Mouse (Mus musculus) limb, embryonic 12.5 days (tissue): ENCODE measurements around the gene Sapcd1. TPM values are rescaled to one million over a fixed set of nuclear protein-coding genes. Genes with fewer than 3 reads are reported as not detected.
A peak's percentile ranks its signal among the peaks of the same experiment; 100 is the strongest.
"Not testable (repeated sequence)": the region's sequence is repeated elsewhere in the genome, so short reads cannot be mapped to it uniquely, and the experiment has no call there.

Experiments
- ATAC-seq: fragments of 200-750 bp; cut with Nextera tagmentation; 2 replicates; pipeline ENCODE4 v1.8.0; 2017; ENCODE audit warnings: low read depth, moderate TSS enrichment; ENCODE audit not compliant: insufficient number of reproducible peaks, insufficient read depth, low FRiP score, low TSS enrichment
- H3K27ac ChIP-seq: fragments of 300-500 bp; sonication (generic); 2 replicates; pipeline ENCODE4 v1.5.1; 2016; ENCODE audit warnings: mild to moderate bottlenecking, moderate library complexity
- H3K27me3 ChIP-seq: fragments of 300-500 bp; sonication (generic); 2 replicates; pipeline ENCODE4 v1.6.1; 2016; ENCODE audit warnings: mild to moderate bottlenecking, moderate library complexity
- H3K36me3 ChIP-seq: fragments of 300-500 bp; sonication (generic); 2 replicates; pipeline ENCODE4 v1.6.1; 2016; ENCODE audit warnings: mild to moderate bottlenecking, moderate library complexity
- H3K4me1 ChIP-seq: fragments of 300-500 bp; sonication (generic); replicated peaks from 2 replicates; pipeline ENCODE4 v1.6.1; 2016
- H3K4me2 ChIP-seq: fragments of 300-500 bp; sonication (generic); 2 replicates; pipeline ENCODE4 v1.6.1; 2016; ENCODE audit warnings: mild to moderate bottlenecking, moderate library complexity
- H3K4me3 ChIP-seq: fragments of 300-500 bp; sonication (generic); replicated peaks from 2 replicates; pipeline ENCODE4 v1.5.1; 2016; ENCODE audit warnings: mild to moderate bottlenecking
- H3K9ac ChIP-seq: fragments of 300-500 bp; sonication (generic); replicated peaks from 2 replicates; pipeline ENCODE4 v1.6.1; 2016; ENCODE audit warnings: mild to moderate bottlenecking, moderate library complexity
- H3K9me3 ChIP-seq: fragments of 300-500 bp; sonication (generic); 2 replicates; pipeline ENCODE4 v1.6.1; 2016; ENCODE audit warnings: mild to moderate bottlenecking, moderate library complexity
- WGBS: fragments of 180-500 bp; shearing (Covaris S2); methylation state at CpG from one replicate; pipeline ENCODE4 v1.1.7; 2016; 5-methylcytosine and 5-hydroxymethylcytosine counted together
- polyA plus RNA-seq: library from polyadenylated mRNA; unstranded; fragments of >200 nt; fragmentation: Nextera tagmentation; extraction: Ambion mirVana; gene quantifications from 2 replicates; pipeline ENCODE4 v1.2.1, GENCODE M21; 2016

Gene Sapcd1
- polyA plus RNA-seq, 1 experiment from 2014 or later: 3.2 TPM

DNA sequence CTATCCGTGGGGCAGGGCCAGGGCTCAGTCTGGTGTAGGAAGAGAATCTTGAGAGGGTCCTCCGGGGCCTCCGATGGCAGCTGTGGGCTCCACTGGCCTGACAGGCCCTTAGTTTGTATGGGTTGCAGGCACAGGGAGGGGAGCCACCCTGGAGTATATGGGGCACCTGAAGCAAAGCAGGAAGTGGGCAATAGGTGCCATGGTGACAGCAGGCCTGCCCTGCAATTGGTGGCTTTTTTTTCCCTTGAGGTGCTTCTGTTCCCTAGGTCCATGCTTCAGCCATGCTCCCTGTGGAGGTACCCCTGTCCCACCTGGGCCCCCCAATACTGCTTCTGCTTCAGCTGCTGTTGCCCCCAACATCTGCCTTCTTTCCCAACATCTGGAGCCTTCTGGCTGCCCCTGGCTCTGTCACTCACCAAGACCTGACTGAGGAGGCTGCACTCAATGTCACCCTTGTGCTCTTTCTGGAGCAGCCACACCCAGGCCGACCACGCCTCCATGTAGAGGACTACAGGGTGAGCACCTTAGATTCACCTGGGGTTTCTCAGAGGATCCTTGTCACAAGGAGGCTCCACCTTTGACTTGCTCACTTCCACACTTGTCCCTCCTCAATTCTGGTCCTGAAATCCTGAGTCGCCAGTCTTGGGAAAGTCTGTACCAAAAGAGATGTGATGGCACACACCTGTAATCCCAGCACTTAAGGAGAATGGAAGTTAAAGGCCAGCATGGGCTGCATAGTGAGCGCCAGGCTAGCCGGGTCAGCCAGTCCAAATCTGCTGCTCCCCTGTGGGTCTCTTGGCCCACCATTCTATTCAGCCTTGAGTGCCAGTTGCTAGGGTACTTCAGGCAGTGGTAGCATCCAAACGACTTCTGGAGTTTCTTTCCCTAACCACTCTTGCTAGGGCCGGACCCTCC lies 10.8 kb downstream of the Sapcd1 start:
- Histone ChIP-seq H3K9me3 (no peaks in the 10 kb centered on the region), H3K36me3 (peaks cover 52% of the 10 kb centered on the region), H3K27me3 (no peaks in the 10 kb centered on the region), H3K4me3 (no peak overlapping the region), H3K4me1 (peaks cover 9% of the 10 kb centered on the region), H3K4me2 (no peak overlapping the region), H3K27ac (no peak overlapping the region), H3K9ac (no peak overlapping the region)
- ATAC-seq: no peak
- 81% methylated on average over 10 of the region's 10 CpGs for WGBS

DNA sequence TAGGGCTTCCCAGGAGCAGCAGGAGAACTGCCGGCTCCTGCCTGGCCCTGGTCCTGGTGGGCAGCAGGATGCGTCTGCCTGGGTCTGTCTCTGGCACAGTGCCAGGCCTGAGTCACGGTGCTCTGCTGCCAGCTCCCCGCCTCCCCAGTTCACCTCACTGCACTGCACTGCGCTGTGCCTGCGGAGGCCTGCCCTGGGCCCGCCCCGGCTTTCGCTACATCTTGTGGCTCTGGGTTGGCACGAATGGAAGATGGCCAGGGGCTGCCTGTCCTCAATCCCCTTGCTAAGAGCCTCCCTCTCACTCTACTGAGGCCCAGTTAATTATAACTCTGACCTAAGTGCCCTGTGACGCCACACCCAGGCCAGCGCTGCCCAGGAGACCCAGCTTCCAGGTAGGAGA lies 11.4 kb downstream of the Sapcd1 start, which contains the start of gene Vwa7:
Vwa7 (plus strand) TSS at position 204 of the 400 bp plus-strand sequence.
- H3K4me3 ChIP-seq: no peak within 1 kb of the TSS
- H3K36me3 ChIP-seq: peaks cover 59% of the 10 kb centered on the region
- 74% methylated on average over 12 of the region's 12 CpGs for WGBS
- no peak for ATAC-seq
- H3K4me2 ChIP-seq: no peak within 1 kb of the TSS
- peaks cover 6% of the 10 kb centered on the region for H3K4me1 ChIP-seq
- H3K9me3 ChIP-seq: no peaks in the 10 kb centered on the region
- H3K27me3 ChIP-seq: no peaks in the 10 kb centered on the region
- H3K27ac ChIP-seq: no peak within 1 kb of the TSS
- H3K9ac ChIP-seq: no peak within 1 kb of the TSS

DNA sequence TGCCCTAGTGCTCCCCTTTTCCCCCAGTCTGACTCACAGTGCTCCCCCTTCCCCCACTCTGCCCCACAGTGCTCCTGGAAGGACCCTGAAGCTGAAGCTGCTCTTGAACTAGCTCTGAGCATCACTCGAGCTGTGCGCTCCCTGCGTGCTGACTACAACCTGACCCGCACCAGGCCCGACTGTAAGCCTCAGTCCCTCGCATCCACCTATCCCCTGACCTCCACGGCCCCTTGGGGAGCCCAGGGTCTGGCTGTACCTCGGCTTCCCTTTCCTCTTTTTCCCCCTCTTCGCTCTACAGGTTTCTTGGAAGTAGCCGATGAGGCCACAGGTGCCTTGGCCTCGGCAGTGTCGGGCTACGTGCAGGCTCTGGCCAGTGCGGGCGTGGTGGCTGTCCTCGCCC lies 12.5 kb downstream of the Sapcd1 start:
- H3K9me3 ChIP-seq: no peaks in the 10 kb centered on the region
- peaks cover 70% of the 10 kb centered on the region for H3K36me3 ChIP-seq
- no peaks in the 10 kb centered on the region for H3K4me1 ChIP-seq
- H3K27ac ChIP-seq: no peak overlapping the region
- H3K4me2 ChIP-seq: no peak overlapping the region
- no peaks in the 10 kb centered on the region for H3K27me3 ChIP-seq
- H3K9ac ChIP-seq: no peak overlapping the region
- ATAC-seq: no peak
- 93% methylated on average over 16 of the region's 16 CpGs for WGBS
- H3K4me3 ChIP-seq: no peak overlapping the region

DNA sequence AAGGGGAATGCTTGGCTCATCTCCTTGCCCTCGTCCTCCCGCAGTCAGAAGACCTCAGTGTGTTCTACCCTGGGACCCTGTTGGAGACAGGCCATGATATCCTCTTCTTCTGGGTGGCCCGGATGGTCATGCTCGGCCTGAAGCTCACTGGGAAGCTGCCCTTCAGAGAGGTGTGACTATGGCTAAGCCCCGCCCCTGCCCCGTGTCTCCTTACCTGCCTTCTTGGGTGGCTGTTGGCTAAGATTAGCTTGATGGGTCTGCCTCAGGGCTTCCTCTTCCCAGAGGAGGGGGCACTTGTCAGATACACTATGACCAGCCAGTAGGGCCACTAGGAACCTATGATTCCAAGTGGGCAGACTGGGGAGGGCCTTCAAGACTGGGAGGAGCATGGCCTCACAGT lies 14.6 kb downstream of the Sapcd1 start:
- ATAC-seq: no peak
- no peak overlapping the region for H3K4me3 ChIP-seq
- WGBS: 85% methylated on average over 6 of the region's 6 CpGs
- H3K27ac ChIP-seq: no peak overlapping the region
- peaks cover 91% of the 10 kb centered on the region for H3K36me3 ChIP-seq
- H3K27me3 ChIP-seq: no peaks in the 10 kb centered on the region
- H3K4me2 ChIP-seq: no peak overlapping the region
- no peak overlapping the region for H3K9ac ChIP-seq
- no peaks in the 10 kb centered on the region for H3K4me1 ChIP-seq
- no peaks in the 10 kb centered on the region for H3K9me3 ChIP-seq

DNA sequence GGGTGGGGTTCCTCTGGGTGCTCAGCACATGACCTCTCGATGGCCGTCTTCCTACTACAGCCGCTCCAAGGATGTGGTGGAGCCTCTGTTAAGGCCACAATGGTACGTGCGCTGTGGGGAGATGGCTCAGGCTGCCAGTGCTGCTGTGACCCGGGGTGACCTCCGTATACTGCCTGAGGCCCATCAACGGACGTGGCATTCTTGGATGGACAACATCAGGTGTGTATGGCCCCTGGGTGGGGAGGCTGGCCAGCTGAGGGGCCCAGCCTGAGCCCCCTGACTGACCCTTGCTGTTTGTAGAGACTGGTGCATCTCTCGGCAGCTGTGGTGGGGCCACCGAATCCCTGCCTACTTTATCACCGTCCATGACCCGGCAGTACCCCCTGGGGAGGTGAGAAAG lies 15.4 kb downstream of the Sapcd1 start:
- no peaks in the 10 kb centered on the region for H3K4me1 ChIP-seq
- ATAC-seq: no peak
- H3K4me2 ChIP-seq: no peak overlapping the region
- no peak overlapping the region for H3K9ac ChIP-seq
- H3K27ac ChIP-seq: no peak overlapping the region
- 84% methylated on average over 13 of the region's 13 CpGs for WGBS
- no peaks in the 10 kb centered on the region for H3K27me3 ChIP-seq
- H3K9me3 ChIP-seq: no peaks in the 10 kb centered on the region
- H3K4me3 ChIP-seq: no peak overlapping the region
- peaks cover 99% of the 10 kb centered on the region for H3K36me3 ChIP-seq

DNA sequence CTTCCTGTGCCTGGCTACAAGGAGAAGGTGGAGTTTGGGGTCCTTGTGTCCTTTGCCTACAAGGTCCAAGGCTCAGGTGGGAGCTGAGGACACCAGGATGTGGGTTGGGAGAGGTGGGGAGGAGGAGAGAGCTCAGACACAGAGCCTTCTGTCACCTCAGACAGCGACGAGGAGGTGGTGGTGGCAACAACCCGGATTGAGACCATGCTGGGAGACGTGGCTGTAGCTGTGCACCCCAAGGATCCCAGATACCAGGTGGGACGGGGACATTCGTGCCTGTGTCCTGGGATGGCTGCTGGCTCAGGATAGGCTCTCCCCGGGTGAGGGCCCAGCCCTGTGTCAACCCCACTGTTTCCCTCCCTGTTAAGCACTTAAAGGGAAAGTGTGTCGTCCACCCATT lies 16.4 kb downstream of the Sapcd1 start:
- ATAC-seq: no peak
- Histone ChIP-seq H3K27ac (no peak overlapping the region), H3K4me3 (no peak overlapping the region), H3K4me2 (no peak overlapping the region), H3K4me1 (no peaks in the 10 kb centered on the region), H3K9me3 (no peaks in the 10 kb centered on the region), H3K9ac (0 out of 2 replicates have a peak overlapping the region, but pooled peaks have one; percentile 8), H3K36me3 (peaks cover 100% of the 10 kb centered on the region), H3K27me3 (no peaks in the 10 kb centered on the region)
- WGBS: 91% methylated on average over 8 of the region's 8 CpGs

DNA sequence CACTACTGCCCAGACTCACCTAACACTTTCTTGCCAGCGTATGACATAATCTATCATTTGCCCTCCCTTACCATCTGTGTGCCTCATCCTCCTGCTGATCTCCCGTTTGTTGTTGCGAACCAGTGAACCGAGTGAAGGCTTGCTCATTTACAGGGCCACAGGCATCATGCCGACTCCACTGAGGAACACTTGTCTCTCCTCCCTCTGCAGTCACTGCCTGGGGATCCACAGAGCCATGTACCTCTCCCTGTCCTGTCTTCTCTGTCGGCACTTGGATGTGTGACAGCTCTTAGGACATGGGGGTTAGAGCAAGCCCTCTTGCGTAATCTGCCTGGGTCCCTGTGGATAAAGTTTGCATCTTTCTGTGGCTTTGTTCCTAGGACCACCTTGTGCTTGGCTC lies 18.2 kb downstream of the Sapcd1 start:
- no peaks in the 10 kb centered on the region for H3K9me3 ChIP-seq

DNA sequence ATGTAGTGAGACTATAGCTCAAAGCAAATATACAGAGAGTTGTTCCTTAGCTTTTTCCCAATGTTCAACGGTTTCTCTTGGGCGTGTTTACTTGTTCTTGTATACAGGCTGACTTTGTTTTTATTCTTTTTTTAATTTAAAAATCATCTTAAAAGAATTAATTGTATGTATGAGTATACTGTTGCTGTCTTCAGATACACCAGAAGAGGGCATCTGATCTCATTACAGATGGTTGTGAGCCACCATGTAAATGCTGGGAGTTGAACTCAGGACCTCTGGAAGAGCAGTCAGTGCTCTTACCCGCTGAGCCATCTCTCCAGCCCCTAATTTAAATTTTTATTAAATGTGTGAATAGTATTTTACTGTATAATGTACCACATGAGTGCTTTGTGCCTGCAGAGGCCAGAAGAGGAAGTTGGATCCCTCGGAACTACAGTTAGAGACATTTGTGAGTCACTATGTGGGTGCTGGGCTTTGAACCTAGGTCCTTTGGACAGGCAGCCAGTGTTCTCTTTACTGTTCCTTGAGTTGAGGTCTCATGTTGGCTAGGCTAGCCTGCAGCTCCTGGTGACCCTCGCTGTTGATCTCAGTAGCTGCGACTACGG lies 20.3 kb downstream of the Sapcd1 start:
- Histone ChIP-seq H3K4me2 (no peak overlapping the region), H3K27me3 (no peaks in the 10 kb centered on the region), H3K4me3 (no peak overlapping the region), H3K36me3 (peaks cover 86% of the 10 kb centered on the region), H3K9me3 (no peaks in the 10 kb centered on the region), H3K4me1 (peaks cover 11% of the 10 kb centered on the region), H3K27ac (no peak overlapping the region), H3K9ac (no peak overlapping the region)
- 95% methylated on average over 7 of the region's 7 CpGs for WGBS
- ATAC-seq: no peak

More for the DNA sequence above, 18.2 kb downstream of the Sapcd1 start:
- H3K4me3 ChIP-seq: no peak overlapping the region
- H3K4me1 ChIP-seq: no peaks in the 10 kb centered on the region
- H3K27ac ChIP-seq: no peak overlapping the region
- no peak overlapping the region for H3K9ac ChIP-seq
- no peak for ATAC-seq
- H3K4me2 ChIP-seq: no peak overlapping the region
- no peaks in the 10 kb centered on the region for H3K27me3 ChIP-seq
- WGBS: 93% methylated on average over 7 of the region's 7 CpGs
- peaks cover 98% of the 10 kb centered on the region for H3K36me3 ChIP-seq

DNA sequence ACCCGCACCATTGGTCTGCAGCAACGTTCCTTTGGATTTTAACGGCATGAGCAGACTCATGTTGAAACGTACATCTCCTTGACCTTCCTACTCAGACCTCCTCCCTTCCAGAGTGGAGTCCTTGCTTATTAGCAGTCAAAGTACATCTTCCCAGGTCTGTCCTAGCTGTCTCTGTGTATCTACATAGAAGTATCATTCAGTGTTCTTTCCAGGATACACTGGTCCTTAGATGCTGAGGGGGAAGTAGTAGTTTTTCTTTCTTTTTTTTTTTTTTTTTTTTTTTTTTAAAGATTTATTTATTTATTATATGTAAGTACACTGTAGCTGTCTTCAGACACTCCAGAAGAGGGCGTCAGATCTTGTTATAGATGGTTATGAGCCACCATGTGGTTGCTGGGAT lies 21.9 kb downstream of the Sapcd1 start:
- not testable (repeated sequence) for H3K27me3 ChIP-seq, H3K4me2 ChIP-seq, H3K27ac ChIP-seq, H3K9me3 ChIP-seq, ATAC-seq, H3K9ac ChIP-seq, H3K4me3 ChIP-seq
- WGBS: 97% methylated on average over 4 of the region's 5 CpGs
- peaks cover 70% of the 10 kb centered on the region for H3K36me3 ChIP-seq
- peaks cover 17% of the 10 kb centered on the region for H3K4me1 ChIP-seq

DNA sequence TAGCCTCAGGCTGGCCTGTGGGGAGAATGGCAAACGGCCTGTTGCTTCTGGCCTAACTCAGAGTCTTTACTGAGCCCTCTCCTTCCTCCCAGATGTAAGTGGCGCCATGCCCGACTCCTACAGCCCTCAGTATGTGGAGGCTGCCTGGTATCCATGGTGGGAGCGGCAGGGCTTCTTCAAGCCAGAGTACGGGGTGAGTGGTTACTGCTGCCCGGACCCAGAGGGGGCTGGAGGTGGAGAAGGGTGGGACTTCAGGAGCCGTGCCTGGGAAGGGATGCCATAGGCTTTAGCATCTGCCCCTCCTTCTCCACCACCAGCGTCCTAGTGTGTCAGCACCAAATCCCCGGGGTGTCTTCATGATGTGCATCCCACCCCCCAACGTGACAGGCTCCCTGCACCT lies 22.7 kb downstream of the Sapcd1 start:
- Histone ChIP-seq H3K9me3 (no peaks in the 10 kb centered on the region), H3K36me3 (peaks cover 63% of the 10 kb centered on the region), H3K9ac (no peak overlapping the region), H3K27me3 (no peaks in the 10 kb centered on the region), H3K4me2 (no peak overlapping the region), H3K4me3 (no peak overlapping the region), H3K27ac (no peak overlapping the region), H3K4me1 (peaks cover 17% of the 10 kb centered on the region)
- WGBS: 92% methylated on average over 10 of the region's 10 CpGs
- no peak for ATAC-seq

DNA sequence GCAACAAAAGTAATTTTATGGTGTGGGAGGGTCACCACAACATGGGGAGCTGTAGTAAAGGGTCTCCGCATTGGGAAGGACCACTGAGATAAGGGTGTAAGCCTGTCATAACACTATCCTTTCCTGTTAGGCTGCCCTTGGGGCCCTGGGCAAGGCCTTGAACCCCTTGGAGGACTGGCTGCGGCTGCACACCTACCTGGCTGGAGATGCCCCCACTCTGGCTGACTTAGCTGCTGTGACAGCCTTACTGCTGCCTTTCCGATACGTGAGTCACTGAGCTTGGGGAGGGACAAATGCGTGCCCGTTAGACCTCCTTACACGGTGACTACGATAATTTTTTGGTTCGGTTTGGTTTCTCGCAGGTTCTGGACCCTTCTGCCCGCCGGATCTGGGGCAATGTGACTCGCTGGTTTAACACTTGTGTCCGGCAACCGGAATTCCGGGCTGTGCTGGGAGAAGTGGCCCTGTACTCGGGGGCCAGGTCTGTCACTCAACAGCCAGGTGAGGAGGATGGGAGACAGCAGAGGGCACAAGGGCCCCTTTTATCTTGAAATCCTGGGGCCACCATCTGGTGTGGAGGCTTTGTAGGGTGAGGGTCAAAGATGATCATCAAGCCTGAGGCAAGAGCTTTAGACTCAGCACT lies 23.6 kb downstream of the Sapcd1 start:
- ATAC-seq: no peak
- no peak overlapping the region for H3K27ac ChIP-seq
- H3K9ac ChIP-seq: no peak overlapping the region
- WGBS: 94% methylated on average over 17 of the region's 17 CpGs
- peaks cover 53% of the 10 kb centered on the region for H3K36me3 ChIP-seq
- H3K27me3 ChIP-seq: no peaks in the 10 kb centered on the region
- H3K4me2 ChIP-seq: no peak overlapping the region
- H3K4me1 ChIP-seq: peaks cover 26% of the 10 kb centered on the region
- no peak overlapping the region for H3K4me3 ChIP-seq
- H3K9me3 ChIP-seq: no peaks in the 10 kb centered on the region
